Mouse (Mus musculus) CH12.LX (cell line): Measurements from ENCODE around the gene Lrmda.

Experiments
- BHLHE40 ChIP-seq: IDR thresholded peaks from 2 replicates; pipeline ENCODE4 v1.6.1; 2011; ENCODE audit warnings: mild to moderate bottlenecking, low read depth, low read length, improper control_type of control experiment
- CTCF ChIP-seq, 2 experiments: IDR thresholded peaks in 1 of 2; conservative IDR thresholded peaks in 1 of 2; 2 replicates each; pipeline ENCODE4 v1.5.1; 2011 to 2012; ENCODE audit warnings: low read depth in 2 of 2, low read length in 2 of 2, improper control_type of control experiment in 1 of 2, inconsistent platforms in 1 of 2, mild to moderate bottlenecking in 1 of 2, moderate library complexity in 1 of 2
- MAX ChIP-seq: IDR thresholded peaks from 2 replicates; pipeline ENCODE4 v1.6.1; 2011; ENCODE audit warnings: low read length, improper control_type of control experiment
- MEF2A ChIP-seq: IDR thresholded peaks from 2 replicates; pipeline ENCODE4 v1.6.1; 2014; ENCODE audit warnings: low read depth, mild to moderate bottlenecking, inconsistent platforms, low read length, improper control_type of control experiment, borderline replicate concordance
- MXI1 ChIP-seq: IDR thresholded peaks from 2 replicates; pipeline ENCODE4 v1.6.1; 2011; ENCODE audit warnings: mild to moderate bottlenecking, low read depth, low read length, improper control_type of control experiment
- POLR2A ChIP-seq: IDR thresholded peaks from 2 replicates; pipeline ENCODE4 v1.6.1; 2011; ENCODE audit warnings: low read depth, mild to moderate bottlenecking, improper control_type of control experiment, low read length
- ZC3H11A ChIP-seq: IDR thresholded peaks from 2 replicates; pipeline ENCODE4 v1.6.1; 2012; ENCODE audit warnings: low read depth, mild to moderate bottlenecking, inconsistent platforms, low read length, improper control_type of control experiment
- ZKSCAN1 ChIP-seq: IDR thresholded peaks from 2 replicates; pipeline ENCODE4 v1.6.1; 2012; ENCODE audit warnings: low read depth, inconsistent platforms, low read length, improper control_type of control experiment, borderline replicate concordance

DNA sequence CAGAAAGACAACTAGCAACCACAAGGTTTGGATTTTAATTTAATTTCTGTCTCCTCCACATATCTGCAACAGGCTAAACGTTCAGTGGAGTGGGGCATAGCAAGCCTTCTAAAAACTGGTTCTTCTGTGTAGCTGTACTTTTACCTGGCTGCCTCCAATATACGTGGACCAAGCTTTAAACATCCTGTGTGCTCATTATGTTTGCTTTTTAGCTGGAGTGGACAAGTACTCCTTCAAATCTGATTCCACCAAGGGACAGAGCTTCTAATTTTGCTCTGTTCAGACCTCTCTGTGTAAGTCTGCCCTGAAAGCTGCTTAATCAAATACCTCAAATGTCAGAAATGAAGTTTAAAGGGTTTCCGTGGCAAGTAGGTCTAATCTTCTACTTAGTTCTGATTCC is 807.3 kb downstream of the Lrmda start:
- TF ChIP-seq CTCF (conservative IDR thresholded peaks at IDR 0.05 in 1 of 2, IDR thresholded peaks at IDR 0.05 in 1 of 2; ENCODE audit: low read depth in 2 of 2, low read length in 2 of 2) (no peak), MXI1 (no peak), ZKSCAN1 (no peak), BHLHE40 (no peak), MEF2A (no peak), ZC3H11A (no peak), MAX (no peak), POLR2A (no peak)
